Mouse (Mus musculus): ENCODE results near the gene Srgap2.

Srgap2 gene

GRCm38 (mm10) chr1:131238931-131239381 lies 288.2 kb downstream of the Srgap2 start:
- DNase-seq, result no peak

- DNase-seq, result no peak
Observed at GRCm38 (mm10) chr1:131236077-131236476, 291.1 kb downstream of the Srgap2 start.
